Comparison of ENCODE assay signal across 9 mouse cellular contexts in genomic region chr1:120468891-120469290, GRCm38 (mm10). TPM values are rescaled to one million over a fixed set of nuclear protein-coding genes. Genes with fewer than 3 reads are reported as not detected.
DNase-seq lines count a peak whose midpoint lies in the region; TF ChIP-seq lines count a peak whose summit lies in the region.
"Had no signal": no experiment of that assay in that cellular context is flagged by ENCODE, and none has a peak within 500 bp of the region (broad histone marks: within the 10 kb centered on the region; RNA-seq: fewer than 3 reads in every experiment).

No protein-coding gene starts in this region.

- peak; percentile 60 to 75 for DNase-seq in cerebellum, postnatal 4 days (ENCODE audit: low spot score in 2 of 2)
- no peak for DNase-seq in cerebellum, adult 9-10 months
- peak; percentile 76 for DNase-seq in embryo, embryonic 11 days
- peak; percentile 21 to 46 for DNase-seq in heart, postnatal 36 days
- peak; percentile 19 to 65 for DNase-seq in layer of hippocampus, postnatal 25 days (ENCODE audit: extremely low spot score in 1 of 2, low spot score in 1 of 2)
- peak; percentile 82 for DNase-seq in mesoderm, embryonic 11.5 days (ENCODE audit: low read depth, low spot score)

- H3K9me3 ChIP-seq in ES-Bruce4 (replicated peaks; ENCODE audit: control insufficient read depth, insufficient read depth, low read length, poor library complexity, severe bottlenecking) = no peaks in the 10 kb centered on the region
- H3K9me3 ChIP-seq: limb, embryonic 12.5 days had no signal

- H3K4me1 ChIP-seq in ES-Bruce4 (ENCODE audit: control insufficient read depth, insufficient read depth, low read length) = no peaks in the 10 kb centered on the region
- H3K4me1 ChIP-seq in testis, adult 2 months (ENCODE audit: control insufficient read depth, insufficient read depth, low read length) = no peaks in the 10 kb centered on the region

- no peak overlapping the region for H3K27ac ChIP-seq in ES-Bruce4 (ENCODE audit: insufficient read depth, low read length)
- no peak overlapping the region for H3K27ac ChIP-seq in testis, adult 2 months (ENCODE audit: control insufficient read depth, insufficient read depth, low read depth, low read length)
- H3K27ac ChIP-seq: limb, embryonic 12.5 days had no signal

- peak; percentile 76 for TF ChIP-seq CTCF in ES-Bruce4 (IDR thresholded peaks at IDR 0.05; ENCODE audit: low read depth, low read length)
- TF ChIP-seq CTCF in testis, adult 2 months (IDR thresholded peaks at IDR 0.05; ENCODE audit: control insufficient read depth, insufficient read depth, insufficient replicate concordance, low read depth, low read length) = peak; percentile 75; the same call in 1 of the 2 replicates

- TF ChIP-seq EP300 in ES-Bruce4 (IDR thresholded peaks at IDR 0.05; ENCODE audit: insufficient read depth, low read depth, low read length) = no peak

- no peak overlapping the region for H3K4me3 ChIP-seq in ES-Bruce4 (ENCODE audit: low read depth, low read length)
- no peak overlapping the region for H3K4me3 ChIP-seq in testis, adult 2 months (ENCODE audit: control insufficient read depth, low read depth, low read length)
- H3K4me3 ChIP-seq: limb, embryonic 12.5 days had no signal

- no peaks in the 10 kb centered on the region for H3K36me3 ChIP-seq in ES-Bruce4 (ENCODE audit: control insufficient read depth, insufficient read depth, low read length, poor library complexity, severe bottlenecking)
- H3K36me3 ChIP-seq in testis, adult 2 months (ENCODE audit: control insufficient read depth, insufficient read depth, low read length) = no peaks in the 10 kb centered on the region
- H3K36me3 ChIP-seq: limb, embryonic 12.5 days had no signal

- TF ChIP-seq POLR2A in ES-Bruce4 (IDR thresholded peaks at IDR 0.05; ENCODE audit: insufficient read depth, low read length) = no peak
- no peak for TF ChIP-seq POLR2A in testis, adult 2 months (IDR thresholded peaks at IDR 0.05; ENCODE audit: control insufficient read depth, low read depth, low read length)

- H3K27me3 ChIP-seq in ES-Bruce4 (ENCODE audit: control insufficient read depth, insufficient read depth, low read length, poor library complexity, severe bottlenecking) = no peaks in the 10 kb centered on the region
- no peaks in the 10 kb centered on the region for H3K27me3 ChIP-seq in testis, adult 2 months (ENCODE audit: control insufficient read depth, insufficient read depth, low read length)
- H3K27me3 ChIP-seq: limb, embryonic 12.5 days had no signal

- H3K9ac ChIP-seq in ES-Bruce4 (ENCODE audit: low read depth, poor library complexity, severe bottlenecking) = no peak overlapping the region
- H3K9ac ChIP-seq: limb, embryonic 12.5 days had no signal

- intact Hi-C loops in heart, postnatal 36 days (cut with DNase I) = loop anchor here (5.0 kb wide), 2 partner anchors 272 to 297 kb away; no protein-coding TSS in a partner anchor

RNA-seq across cellular contexts. Expression of gene Marco, which starts 35.9 kb away (rescaled TPM):
- polyA plus RNA-seq in ES-Bruce4 (2011; ENCODE audit: insufficient read depth, insufficient read length, low read depth, missing spikeins) = not detected in 2 replicates
- total RNA-seq in heart, postnatal 36 days (2021) = under 1 TPM; 0.14 to 0.16 TPM
- total RNA-seq in layer of hippocampus, postnatal 25 days (2021) = not detected
- polyA plus RNA-seq in testis, adult 2 months (2012; rRNA removed) = 0.10 TPM in 1 of 2 replicates, not detected in the other
- polyA plus RNA-seq: limb, embryonic 12.5 days had no signal
